ENCODE assay signal across 8 mouse cellular contexts in the genomic region with DNA sequence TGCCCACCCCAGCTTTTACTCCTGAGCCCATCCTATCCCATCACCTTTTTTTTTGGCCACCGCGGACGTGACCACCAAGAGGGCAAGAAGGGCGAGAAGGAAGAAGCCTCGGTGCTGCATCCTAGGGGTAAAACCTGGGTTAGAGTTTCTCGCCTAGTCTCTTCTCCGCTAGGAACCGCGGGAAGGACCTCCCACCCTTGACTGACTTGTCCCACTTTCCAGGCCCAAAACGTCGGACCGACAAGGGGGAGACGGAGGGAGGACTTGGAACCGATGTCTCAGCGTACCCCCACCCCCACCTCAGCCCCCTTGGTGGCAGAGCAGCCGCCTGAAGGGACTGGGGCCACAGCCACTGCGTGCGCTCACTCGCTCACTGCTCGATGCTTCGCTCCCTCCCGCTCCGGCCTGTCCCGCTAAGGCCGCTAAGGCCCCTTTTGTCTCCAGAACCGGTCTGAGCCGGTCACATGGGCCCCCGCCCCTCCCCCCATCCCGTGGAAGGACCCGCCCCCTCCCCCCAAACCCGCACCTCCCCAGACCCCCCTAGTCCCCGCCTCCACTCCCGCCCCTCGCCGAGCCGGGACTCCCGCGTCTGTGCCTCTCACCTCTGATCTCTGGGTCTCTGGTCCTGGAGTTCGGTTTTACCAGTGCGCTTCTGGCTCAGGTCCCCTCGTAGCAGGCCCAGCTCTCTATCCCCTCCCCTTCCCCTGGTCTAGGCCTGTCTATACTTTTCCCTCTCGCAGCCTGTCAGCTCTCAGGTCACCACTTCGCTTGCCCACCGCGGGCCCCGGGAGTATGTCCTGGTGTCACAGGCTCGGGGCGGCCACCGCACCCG. TPM values are rescaled to one million over a fixed set of nuclear protein-coding genes. Genes with fewer than 3 reads are reported as not detected.
DNase-seq lines count a peak whose midpoint lies in the region; ATAC-seq and TF ChIP-seq lines count a peak whose summit lies in the region.

No protein-coding gene starts in this region.

- H3K36me3 ChIP-seq in forebrain, postnatal 0 days (ENCODE audit: insufficient read depth), result peaks cover 19% of the 10 kb centered on the region

- peak overlapping the region; percentile 17 for H3K27ac ChIP-seq in forebrain, postnatal 0 days (ENCODE audit: low read depth, low read length)

- intact Hi-C loops in left cerebral cortex, postnatal 4 days (cut with DNase I), result no loop called here

- no peaks in the 10 kb centered on the region for H3K27me3 ChIP-seq in forebrain, postnatal 0 days (ENCODE audit: insufficient read depth, low read length)

- DNase-seq in left cerebral cortex, postnatal 4 days, result peak; percentile 84
- no peak for DNase-seq in left cerebral cortex, adult 8-10 months (ENCODE audit: low spot score in 2 of 2)
- DNase-seq in cerebellum, adult 9-10 months, result peak; percentile 48
- peak; percentile 70 for DNase-seq in forebrain, postnatal 0 days
- peak; percentile 35 to 61 for DNase-seq in kidney, postnatal 25 days
- peak; percentile 55 for DNase-seq in naive thymus-derived CD4-positive, alpha-beta T cell, adult 2 months (ENCODE audit: low read depth)
- DNase-seq in urinary bladder, postnatal 36 days (ENCODE audit: low spot score in 2 of 2), result no peak
- no peak for DNase-seq in thymus, postnatal 25 days

- H3K4me2 ChIP-seq in forebrain, postnatal 0 days (ENCODE audit: low read depth), result peak overlapping the region; percentile 80

- 0 out of 2 replicates have a peak, but pooled peaks have one; percentile 4 for TF ChIP-seq CTCF in forebrain, postnatal 0 days (IDR thresholded peaks at IDR 0.05; ENCODE audit: low read depth)

- ATAC-seq in forebrain, postnatal 0 days, result peak; percentile 72

- peak overlapping the region; percentile 75 for H3K9ac ChIP-seq in forebrain, postnatal 0 days

- H3K4me1 ChIP-seq in forebrain, postnatal 0 days (ENCODE audit: insufficient read depth), result peaks cover 7% of the 10 kb centered on the region; the same call in 1 of the 2 replicates

- H3K4me3 ChIP-seq in forebrain, postnatal 0 days (ENCODE audit: low read depth, low read length), result peak overlapping the region; percentile 49

- WGBS in forebrain, postnatal 0 days, result 3% methylated on average over 50 of the region's 50 CpGs

- no peaks in the 10 kb centered on the region for H3K9me3 ChIP-seq in forebrain, postnatal 0 days (ENCODE audit: low read length)

RNA-seq across cellular contexts. Expression of gene Mdk, which starts 0.6 kb away (rescaled TPM):
- total RNA-seq in left cerebral cortex, postnatal 4 days (2021), result 10 to 100 TPM; 40.6 to 45.4 TPM
- total RNA-seq in left cerebral cortex, adult 8-10 months (2022), result 10 to 100 TPM; 17.9 to 21.1 (median 19.8) TPM
- 74.2 and 75.5 TPM in 2 replicates for total RNA-seq in forebrain, postnatal 0 days (2014; rRNA removed)
- polyA plus RNA-seq in forebrain, postnatal 0 days (2015; fragmentation: Nextera tagmentation; extraction: Ambion mirVana), result 121 and 162 TPM in 2 replicates

RNA-seq across cellular contexts. Expression of gene Chrm4, which starts 4.5 kb away (rescaled TPM):
- total RNA-seq in left cerebral cortex, postnatal 4 days (2021), result 10 to 100 TPM; 10.8 to 12.2 TPM
- total RNA-seq in left cerebral cortex, adult 8-10 months (2022), result 10 to 100 TPM; 57.9 to 66.5 (median 60.3) TPM
- total RNA-seq in forebrain, postnatal 0 days (2014; rRNA removed), result 4.0 and 7.0 TPM in 2 replicates
- 1.1 and 1.3 TPM in 2 replicates for polyA plus RNA-seq in forebrain, postnatal 0 days (2015; fragmentation: Nextera tagmentation; extraction: Ambion mirVana)

RNA-seq across cellular contexts. Expression of gene Gm9821, which starts 14.0 kb away (rescaled TPM):
- total RNA-seq in left cerebral cortex, postnatal 4 days (2021), result not detected
- not detected for total RNA-seq in left cerebral cortex, adult 8-10 months (2022)
- not detected in 2 replicates for total RNA-seq in forebrain, postnatal 0 days (2014; rRNA removed)
- polyA plus RNA-seq in forebrain, postnatal 0 days (2015; fragmentation: Nextera tagmentation; extraction: Ambion mirVana), result not detected in 2 replicates

RNA-seq across cellular contexts. Expression of gene Dgkz, which starts 44.1 kb away (rescaled TPM):
- total RNA-seq in left cerebral cortex, postnatal 4 days (2021), result 100 to 1,000 TPM; 134 to 158 TPM
- total RNA-seq in left cerebral cortex, adult 8-10 months (2022), result 100 to 1,000 TPM; 414 to 471 (median 424) TPM
- 112 and 116 TPM in 2 replicates for total RNA-seq in forebrain, postnatal 0 days (2014; rRNA removed)
- 29.1 and 31.4 TPM in 2 replicates for polyA plus RNA-seq in forebrain, postnatal 0 days (2015; fragmentation: Nextera tagmentation; extraction: Ambion mirVana)

Comparison
In these comparisons a context has a peak if more than half of its experiments do, and no peak if none do; other contexts are left out.
1. DNase-seq: peak in left cerebral cortex, postnatal 4 days (single experiment), cerebellum, adult 9-10 months (single experiment), forebrain, postnatal 0 days (single experiment), kidney, postnatal 25 days (2 of 2) and naive thymus-derived CD4-positive, alpha-beta T cell, adult 2 months (single experiment); none in left cerebral cortex, adult 8-10 months (0 of 2), urinary bladder, postnatal 36 days (0 of 2) and thymus, postnatal 25 days (single experiment).